Mouse (Mus musculus): Measurements from ENCODE around the gene Hoxa6.

The Hoxa6 gene

GRCm38 (mm10) chr6:52176391-52176790 lies 32.1 kb downstream of the Hoxa6 start:
- DNase-seq: peak in 1 of 2 experiments; percentile 36

DNA sequence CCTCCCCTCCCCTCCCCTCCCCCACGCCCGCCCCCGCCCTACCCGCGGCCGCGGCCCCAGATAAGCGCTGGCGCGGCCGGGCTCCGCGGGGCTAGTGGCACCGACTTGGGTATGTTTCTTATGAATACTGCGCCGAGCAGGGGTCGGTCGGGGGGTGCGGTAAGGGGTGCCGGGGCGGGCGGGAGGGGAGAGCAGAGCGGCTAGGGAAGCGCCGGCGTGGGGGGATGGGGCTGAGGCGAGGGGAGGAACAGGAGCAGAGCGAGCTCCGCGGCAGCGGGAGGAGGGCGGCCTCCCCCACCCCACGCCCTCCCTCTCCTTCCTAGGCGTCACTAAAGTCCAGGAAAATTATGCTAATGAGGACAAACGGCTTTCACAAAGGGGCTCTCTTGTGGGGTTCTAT lies 32.7 kb downstream of the Hoxa6 start:
- peak; percentile 67 to 85 for DNase-seq

GRCm38 (mm10) chr6:52174968-52175751 lies 33.4 kb downstream of the Hoxa6 start:
- DNase-seq: peak; percentile 69 to 76

DNA sequence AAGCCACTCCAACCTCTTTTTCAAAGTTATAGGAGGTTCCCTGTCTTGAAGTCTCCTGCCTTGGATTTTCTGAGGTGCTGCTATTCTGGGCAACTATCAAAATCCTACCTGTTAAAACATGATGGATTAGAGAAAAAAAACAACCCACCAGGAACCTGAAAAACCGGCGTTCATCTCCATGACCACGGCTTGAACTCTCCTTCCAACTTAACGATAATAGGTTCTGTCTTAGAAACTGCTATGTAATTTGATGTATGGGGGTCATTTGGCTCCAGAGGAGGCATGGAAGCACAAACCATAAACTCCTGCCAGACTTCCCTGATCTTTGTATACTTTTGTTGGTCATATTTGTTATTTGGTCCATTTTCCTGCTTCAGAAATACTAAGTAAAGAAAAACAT lies 34.9 kb downstream of the Hoxa6 start:
- DNase-seq: no peak

DNA sequence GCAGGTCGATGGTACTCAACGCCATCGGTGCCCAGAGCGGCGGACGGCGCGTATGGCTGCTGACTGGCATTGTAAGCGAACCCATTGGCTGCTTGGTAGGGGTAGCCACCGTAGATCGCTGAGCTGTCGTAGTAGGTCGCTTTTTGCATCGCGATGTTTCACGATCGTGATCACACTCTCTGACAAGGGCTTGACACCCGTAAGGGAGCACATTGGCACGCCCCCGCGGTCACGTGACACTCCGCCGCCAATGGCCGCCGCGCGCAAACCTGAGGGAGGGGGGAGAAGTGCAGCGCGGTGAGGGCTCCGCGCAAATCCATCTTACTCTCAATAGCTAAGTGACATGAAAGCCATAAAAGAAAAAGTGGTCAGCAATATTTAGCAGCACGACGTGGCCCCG lies 36.0 kb downstream of the Hoxa6 start:
- DNase-seq: peak; percentile 95 to 97

GRCm38 (mm10) chr6:52171938-52172337 lies 36.6 kb downstream of the Hoxa6 start:
- DNase-seq: peak; percentile 52 to 70

DNA sequence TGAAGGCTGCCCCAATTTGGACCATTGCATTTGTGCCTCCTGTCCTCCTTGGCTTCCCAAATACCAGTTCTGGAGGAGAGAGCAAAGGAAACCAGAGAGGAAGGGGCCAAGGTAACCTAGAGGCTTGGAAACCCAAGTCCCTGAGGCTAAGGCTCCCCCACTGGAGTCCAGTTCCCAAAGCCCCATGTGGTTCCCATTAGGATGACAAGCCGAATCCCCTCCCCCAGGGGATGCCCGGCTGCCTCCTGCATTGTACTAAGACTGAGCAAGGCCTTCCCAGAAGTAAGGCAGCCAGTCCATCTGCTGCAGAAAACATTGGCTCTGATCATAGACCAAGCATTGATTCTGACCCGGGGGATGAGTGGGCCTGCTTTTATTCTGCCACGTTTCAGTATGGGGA lies 37.2 kb downstream of the Hoxa6 start:
- no peak for DNase-seq

GRCm38 (mm10) chr6:52170898-52171223 lies 37.7 kb downstream of the Hoxa6 start:
- DNase-seq: peak in 1 of 2 experiments; percentile 44

DNA sequence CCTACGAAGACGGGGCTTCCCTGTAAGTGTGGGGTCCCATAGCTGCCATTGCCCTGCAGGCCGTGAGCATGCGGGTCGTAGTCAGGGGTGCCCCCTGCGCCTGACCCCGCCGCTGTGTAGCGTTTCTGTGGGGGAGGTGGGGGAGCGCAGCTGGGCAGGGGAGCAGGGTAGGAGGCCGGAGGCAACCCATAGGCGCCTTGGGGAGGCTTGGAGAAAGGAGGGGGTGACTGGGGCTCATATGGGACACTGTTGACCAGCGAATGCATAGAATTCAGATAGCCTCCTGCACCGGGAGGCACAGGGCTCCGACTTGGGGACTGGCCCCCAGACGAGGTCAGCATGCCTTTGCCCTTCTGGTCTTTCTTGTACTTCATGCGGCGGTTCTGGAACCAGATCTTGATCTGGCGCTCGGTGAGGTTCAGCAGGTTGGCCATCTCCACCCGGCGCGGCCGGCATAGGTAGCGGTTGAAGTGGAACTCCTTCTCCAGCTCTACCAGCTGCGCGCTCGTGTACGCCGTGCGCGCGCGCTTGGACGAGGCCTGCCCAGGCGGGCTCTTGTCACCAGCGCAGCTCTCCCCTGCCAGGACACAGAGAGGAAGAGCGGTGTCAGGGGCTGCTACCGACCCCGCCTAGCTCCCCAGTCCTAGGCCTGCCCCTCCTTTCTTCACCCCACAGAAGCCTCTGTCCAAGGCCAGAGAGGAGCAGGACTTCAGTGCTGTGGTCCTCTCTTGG lies 38.2 kb downstream of the Hoxa6 start:
- peak in 1 of 2 experiments; percentile 77 for DNase-seq

DNA sequence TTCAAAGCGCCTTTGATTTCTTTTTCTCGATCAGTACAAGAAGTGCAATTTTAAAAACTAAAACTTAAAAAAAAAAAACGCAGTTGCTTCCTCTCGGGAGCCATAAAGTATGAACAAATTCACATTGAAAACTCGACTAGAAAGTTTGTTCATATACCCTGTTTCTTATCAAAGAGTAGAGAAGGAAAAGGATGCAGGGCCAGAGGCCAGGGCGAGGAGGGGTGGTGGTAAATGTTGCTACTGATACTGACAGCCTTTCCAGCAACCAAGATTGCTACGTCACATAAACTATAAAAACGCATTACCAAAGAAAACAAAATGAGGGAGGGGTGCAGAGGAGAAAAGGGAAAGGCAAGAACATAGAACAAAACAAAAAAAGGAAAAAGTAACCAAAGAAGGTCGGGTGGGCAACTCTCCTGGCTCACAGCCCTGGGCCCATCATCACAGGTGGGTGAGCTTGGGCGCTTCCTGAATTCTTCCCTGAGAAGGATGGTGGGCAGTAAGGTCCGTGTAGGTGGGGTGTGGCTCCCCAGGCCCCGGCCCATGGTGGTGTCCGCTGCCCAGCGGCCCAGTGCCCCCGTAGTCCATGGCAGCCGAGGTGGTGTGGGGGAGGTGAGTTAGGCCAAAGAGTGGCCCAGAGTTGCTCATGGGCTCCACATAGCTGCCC lies 38.9 kb downstream of the Hoxa6 start:
- peak in 1 of 2 experiments; percentile 2 for DNase-seq

DNA sequence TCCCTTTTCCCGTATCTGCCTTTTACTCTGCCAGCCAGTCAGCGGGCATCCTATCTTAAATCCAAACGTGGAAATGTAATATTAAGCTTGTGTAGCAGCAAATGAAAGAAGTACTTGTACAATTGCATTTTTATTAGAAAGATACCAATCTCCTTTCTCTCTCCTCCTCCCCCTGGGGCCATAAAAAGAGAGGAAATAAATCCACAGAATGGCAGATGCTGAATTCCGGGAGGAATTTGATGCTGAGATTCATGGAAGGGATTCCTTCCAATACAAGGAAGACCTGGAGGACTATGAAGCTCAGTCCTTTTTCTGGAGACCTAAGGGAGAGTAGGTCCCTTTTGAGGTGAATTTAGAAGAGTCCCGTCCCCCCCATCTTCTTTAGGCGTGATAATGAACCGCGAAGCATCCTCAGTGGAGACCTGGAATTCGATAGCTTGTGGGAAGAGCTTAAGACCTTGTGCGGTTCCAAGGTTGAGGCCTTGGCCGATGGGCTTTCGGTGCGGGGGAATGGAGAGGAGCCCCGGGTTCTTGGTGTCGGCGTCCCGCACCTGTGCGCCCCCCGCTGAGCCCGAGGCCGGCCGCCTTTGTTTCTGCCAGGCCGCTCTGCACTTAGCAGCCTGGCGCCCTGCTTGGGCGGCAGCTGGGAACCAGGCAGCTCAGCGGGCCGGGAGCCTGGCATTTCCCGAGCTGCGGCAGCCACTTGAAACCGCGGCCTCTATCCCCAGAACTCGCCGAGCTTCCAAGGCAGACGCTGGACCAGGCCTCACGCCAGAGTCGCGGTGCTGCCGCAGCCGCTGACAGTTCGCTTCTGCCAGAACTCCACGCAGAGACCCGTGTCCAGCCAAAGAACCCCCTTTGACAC lies 40.1 kb downstream of the Hoxa6 start:
- peak in 1 of 2 experiments; percentile 18 for DNase-seq

GRCm38 (mm10) chr6:52167736-52168161 lies 40.8 kb downstream of the Hoxa6 start:
- no peak for DNase-seq

GRCm38 (mm10) chr6:52167176-52167575 lies 41.3 kb downstream of the Hoxa6 start:
- DNase-seq: no peak

- DNase-seq: no peak
Observed at GRCm38 (mm10) chr6:52166431-52167077, 42.0 kb downstream of the Hoxa6 start.

GRCm38 (mm10) chr6:52165441-52166370 lies 42.8 kb downstream of the Hoxa6 start:
- DNase-seq: peak; percentile 44 to 66

- DNase-seq: peak; percentile 21 to 55
Observed at GRCm38 (mm10) chr6:52164626-52165440, 43.7 kb downstream of the Hoxa6 start, which contains the start of gene Hoxa2. Gene Hoxa2, minus strand, starts transcription at chr6:52164831.

DNA sequence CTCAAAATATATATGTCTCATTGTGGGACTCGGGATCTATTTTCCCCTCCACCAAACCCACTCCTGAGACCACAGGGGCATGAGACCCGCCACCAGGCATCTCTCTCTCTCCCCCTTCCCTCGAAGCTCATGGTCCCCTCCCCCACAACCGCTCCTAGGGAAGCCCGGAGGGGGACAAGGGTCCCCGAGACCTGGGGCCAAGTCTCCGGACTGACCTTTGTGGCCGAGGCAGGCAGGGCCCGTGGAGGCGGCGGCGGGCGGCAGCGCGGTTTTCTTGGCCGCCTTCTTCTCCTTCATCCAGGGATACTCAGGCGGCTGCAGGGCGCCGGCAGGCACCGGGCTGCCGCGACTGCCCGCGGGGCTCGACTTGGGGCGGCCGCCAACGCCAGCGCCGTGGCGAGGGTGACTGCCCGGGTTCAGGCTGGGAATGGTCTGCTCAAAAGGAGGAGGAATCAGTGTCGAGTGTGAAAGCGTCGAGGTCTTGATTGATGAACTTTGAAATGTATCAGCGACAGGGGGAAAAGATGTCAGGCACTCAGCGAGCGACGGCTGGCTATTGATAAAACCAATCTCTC lies 44.4 kb downstream of the Hoxa6 start:
- DNase-seq: peak; percentile 29 to 59

- peak in 1 of 2 experiments; percentile 11 for DNase-seq
Observed at GRCm38 (mm10) chr6:52163366-52164031, 45.0 kb downstream of the Hoxa6 start.
